Mouse (Mus musculus) embryonic facial prominence, embryonic 12.5 days (tissue): ENCODE results near the gene Pla2g4e. TPM values are rescaled to one million over a fixed set of nuclear protein-coding genes. Genes with fewer than 3 reads are reported as not detected.
"Not testable (repeated sequence)": the region's sequence is repeated elsewhere in the genome, so short reads cannot be mapped to it uniquely, and the experiment has no call there.

Experiments used
- ATAC-seq: fragments of 200-750 bp; cut with Nextera tagmentation; 2 replicates; pipeline ENCODE4 v1.8.0; 2017; ENCODE audit not compliant: insufficient number of reproducible peaks, insufficient read depth, low FRiP score, low TSS enrichment
- H3K27ac ChIP-seq: fragments of 300-500 bp; sonication (generic); 2 replicates; pipeline ENCODE4 v1.5.1; 2016; ENCODE audit warnings: mild to moderate bottlenecking
- H3K27me3 ChIP-seq: fragments of 300-500 bp; sonication (generic); 2 replicates; pipeline ENCODE4 v1.6.1; 2016; ENCODE audit warnings: mild to moderate bottlenecking, moderate library complexity
- H3K36me3 ChIP-seq: fragments of 300-500 bp; sonication (generic); 2 replicates; pipeline ENCODE4 v1.6.1; 2016; ENCODE audit warnings: mild to moderate bottlenecking
- H3K4me1 ChIP-seq: fragments of 300-500 bp; sonication (generic); 2 replicates; pipeline ENCODE4 v1.6.1; 2016
- H3K4me2 ChIP-seq: fragments of 300-500 bp; sonication (generic); replicated peaks from 2 replicates; pipeline ENCODE4 v1.6.1; 2016; ENCODE audit warnings: mild to moderate bottlenecking, moderate library complexity
- H3K4me3 ChIP-seq: fragments of 300-500 bp; sonication (generic); 2 replicates; pipeline ENCODE4 v1.5.1; 2016; ENCODE audit warnings: mild to moderate bottlenecking
- H3K9ac ChIP-seq: fragments of 300-500 bp; sonication (generic); 2 replicates; pipeline ENCODE4 v1.6.1; 2016; ENCODE audit warnings: mild to moderate bottlenecking, moderate library complexity
- H3K9me3 ChIP-seq: fragments of 300-500 bp; sonication (generic); 2 replicates; pipeline ENCODE4 v1.6.1; 2016; ENCODE audit warnings: mild to moderate bottlenecking, moderate library complexity
- WGBS: fragments of 180-500 bp; shearing (Covaris S2); methylation state at CpG from one replicate; pipeline ENCODE4 v1.1.7; 2016; 5-methylcytosine and 5-hydroxymethylcytosine counted together
- polyA plus RNA-seq: library from polyadenylated mRNA; unstranded; fragments of >200 nt; fragmentation: Nextera tagmentation; extraction: Ambion mirVana; gene quantifications from 2 replicates; pipeline ENCODE4 v1.2.1, GENCODE M21; 2016

Pla2g4e gene
- polyA plus RNA-seq, 1 experiment from 2014 or later, result 0.04 TPM

DNA sequence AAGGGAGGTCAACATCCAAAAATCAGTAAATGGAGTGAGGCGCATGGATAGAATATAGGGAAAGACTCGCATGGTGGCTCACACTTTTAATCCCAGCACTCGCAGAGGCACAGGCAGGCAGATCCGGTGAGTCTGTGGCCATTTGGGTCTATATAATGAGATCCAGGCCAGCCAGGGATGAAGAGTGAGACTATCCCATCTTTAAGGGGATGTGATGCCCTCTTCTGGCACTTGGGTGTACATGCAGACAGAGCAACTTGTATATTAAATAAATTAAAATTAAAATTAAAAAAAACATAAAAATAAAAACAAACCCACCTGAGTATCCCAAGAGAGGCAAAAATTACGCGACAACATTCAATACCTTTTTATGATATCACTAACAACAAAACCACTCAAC, 20.4 kb upstream of the Pla2g4e start:
- WGBS, result 55% methylated on average over 6 of the region's 6 CpGs
- H3K4me2 ChIP-seq, result no peak overlapping the region
- no peak overlapping the region for H3K4me3 ChIP-seq
- peaks cover 4% of the 10 kb centered on the region; the same call in 1 of the 2 replicates for H3K27me3 ChIP-seq
- H3K4me1 ChIP-seq, result 0 out of 2 replicates have a peak, but pooled peaks cover 6% of the 10 kb centered on the region
- H3K9me3 ChIP-seq, result no peaks in the 10 kb centered on the region
- H3K36me3 ChIP-seq, result no peaks in the 10 kb centered on the region
- H3K27ac ChIP-seq, result no peak overlapping the region
- ATAC-seq, result no peak
- no peak overlapping the region for H3K9ac ChIP-seq

DNA sequence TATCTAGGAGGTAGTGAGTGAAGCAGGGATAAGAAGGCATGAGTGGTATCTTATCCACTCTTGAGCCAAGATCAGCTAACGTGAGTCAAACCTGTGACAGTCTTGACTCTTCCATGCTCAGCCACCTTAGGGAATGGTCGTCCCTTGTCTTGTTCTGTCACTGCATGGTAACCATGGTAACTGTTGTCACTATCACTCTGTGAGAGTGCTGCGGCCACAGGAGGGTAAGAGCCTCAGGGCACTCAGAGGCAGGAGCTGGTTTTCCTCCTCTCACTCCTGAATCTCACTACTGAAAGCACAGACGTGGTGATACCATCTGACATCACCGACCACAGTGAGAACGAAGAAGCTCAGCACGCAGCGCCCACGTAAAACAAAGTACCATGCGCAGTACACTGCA, 19.7 kb upstream of the Pla2g4e start:
- ATAC-seq, result no peak
- Histone ChIP-seq H3K9me3 (no peaks in the 10 kb centered on the region), H3K27ac (no peak overlapping the region), H3K9ac (no peak overlapping the region), H3K4me3 (no peak overlapping the region), H3K27me3 (peaks cover 4% of the 10 kb centered on the region; the same call in 1 of the 2 replicates), H3K4me2 (0 out of 2 replicates have a peak overlapping the region, but pooled peaks have one; percentile 8), H3K36me3 (no peaks in the 10 kb centered on the region), H3K4me1 (0 out of 2 replicates have a peak, but pooled peaks cover 6% of the 10 kb centered on the region)
- 39% methylated on average over 10 of the region's 10 CpGs for WGBS

DNA sequence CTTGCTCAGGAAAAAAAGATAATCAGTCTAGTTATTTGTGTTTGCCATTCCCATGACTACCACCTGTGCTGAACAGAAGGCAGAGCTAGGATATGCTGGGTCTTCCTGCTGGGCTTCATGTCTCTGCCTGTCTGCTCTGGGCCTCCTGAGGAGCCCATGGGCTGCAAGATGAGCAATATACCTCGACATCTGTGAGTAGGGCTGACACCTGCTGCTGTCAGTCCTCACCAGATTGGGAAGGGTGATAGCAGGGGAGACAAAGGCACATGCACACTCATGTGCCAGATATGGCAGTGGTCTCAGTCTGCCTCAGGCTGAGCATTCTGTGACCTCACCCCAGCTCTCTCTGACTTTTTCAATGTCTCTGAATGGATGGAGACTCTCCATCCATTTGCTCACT, 17.7 kb upstream of the Pla2g4e start:
- 43% methylated on average over 1 of the region's 1 CpGs for WGBS
- H3K27me3 ChIP-seq, result no peaks in the 10 kb centered on the region
- no peak overlapping the region for H3K4me3 ChIP-seq
- no peak overlapping the region for H3K27ac ChIP-seq
- no peaks in the 10 kb centered on the region for H3K9me3 ChIP-seq
- no peaks in the 10 kb centered on the region for H3K36me3 ChIP-seq
- ATAC-seq, result no peak
- H3K4me2 ChIP-seq, result no peak overlapping the region
- no peak overlapping the region for H3K9ac ChIP-seq
- H3K4me1 ChIP-seq, result 0 out of 2 replicates have a peak, but pooled peaks cover 6% of the 10 kb centered on the region

DNA sequence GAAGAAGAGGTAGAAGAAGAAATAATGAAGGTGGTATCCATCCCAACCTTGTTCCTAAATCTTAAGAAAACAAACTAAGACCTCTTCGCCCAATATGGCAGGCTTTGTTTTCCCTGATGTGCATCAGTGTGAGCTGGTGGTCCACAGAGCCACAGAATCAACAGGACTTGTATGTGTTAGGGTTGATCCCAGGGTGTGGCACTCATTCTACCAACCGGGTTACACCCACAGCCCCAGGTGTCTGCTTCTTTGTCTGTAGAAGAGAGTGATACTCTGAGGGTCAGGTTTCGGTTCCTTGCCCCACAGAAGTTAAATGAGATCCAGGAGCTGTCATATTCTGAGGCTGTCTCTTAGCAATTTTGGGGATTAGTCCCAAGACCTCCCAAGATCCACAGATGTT, 16.2 kb upstream of the Pla2g4e start:
- WGBS, result 67% methylated on average over 3 of the region's 3 CpGs

DNA sequence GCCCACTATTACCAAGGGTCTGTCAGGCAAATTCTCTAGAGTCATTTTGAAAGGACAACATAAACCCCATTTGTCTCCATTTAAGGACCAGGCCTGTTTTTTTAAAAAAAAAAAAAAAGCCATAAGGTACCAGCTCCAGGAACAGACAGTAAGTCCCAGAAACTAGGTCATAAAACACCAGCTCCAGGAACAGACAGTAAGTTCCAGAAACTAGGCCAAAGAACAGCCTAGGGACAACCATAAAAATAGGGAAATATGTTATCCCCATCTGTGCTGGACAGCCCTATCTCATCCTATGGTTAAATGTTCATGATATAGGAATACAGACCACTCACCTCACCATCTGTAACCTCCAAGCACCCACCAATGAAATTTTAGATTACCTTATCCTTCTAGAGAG, 11.1 kb upstream of the Pla2g4e start:
- no peak for ATAC-seq
- Histone ChIP-seq H3K4me3 (no peak overlapping the region), H3K4me2 (no peak overlapping the region), H3K4me1 (no peaks in the 10 kb centered on the region), H3K27ac (no peak overlapping the region), H3K9ac (no peak overlapping the region), H3K9me3 (no peaks in the 10 kb centered on the region), H3K36me3 (no peaks in the 10 kb centered on the region), H3K27me3 (no peaks in the 10 kb centered on the region)

More for the DNA sequence above, 16.2 kb upstream of the Pla2g4e start:
- Histone ChIP-seq H3K9me3 (no peaks in the 10 kb centered on the region), H3K9ac (no peak overlapping the region), H3K27ac (no peak overlapping the region), H3K4me2 (no peak overlapping the region), H3K27me3 (no peaks in the 10 kb centered on the region), H3K4me3 (no peak overlapping the region), H3K36me3 (no peaks in the 10 kb centered on the region), H3K4me1 (0 out of 2 replicates have a peak, but pooled peaks cover 6% of the 10 kb centered on the region)
- no peak for ATAC-seq

DNA sequence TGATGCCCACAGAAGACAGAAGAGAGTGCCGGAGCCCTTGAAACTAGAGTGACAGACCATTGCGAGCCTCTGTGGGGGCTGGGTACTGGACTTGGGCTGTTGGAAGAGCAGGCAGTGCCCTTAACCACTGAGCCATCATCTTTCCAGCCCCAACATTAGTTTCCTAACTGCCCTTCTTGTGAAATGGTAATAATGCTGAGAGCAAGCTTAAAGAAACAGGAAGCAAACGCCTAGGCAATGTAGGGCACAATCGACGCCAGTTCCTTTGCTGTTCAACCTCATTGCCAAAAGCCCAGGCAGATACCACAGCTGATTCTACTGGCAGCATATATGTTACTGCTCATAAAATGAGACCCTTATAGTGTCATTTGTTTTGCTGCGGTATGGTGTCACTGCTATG, 7.5 kb upstream of the Pla2g4e start:
- WGBS, result 94% methylated on average over 6 of the region's 6 CpGs
- H3K9me3 ChIP-seq, result no peaks in the 10 kb centered on the region
- no peak overlapping the region for H3K4me2 ChIP-seq
- no peaks in the 10 kb centered on the region for H3K36me3 ChIP-seq
- no peak overlapping the region for H3K4me3 ChIP-seq
- H3K9ac ChIP-seq, result no peak overlapping the region
- ATAC-seq, result no peak
- no peaks in the 10 kb centered on the region for H3K4me1 ChIP-seq
- H3K27ac ChIP-seq, result no peak overlapping the region
- H3K27me3 ChIP-seq, result no peaks in the 10 kb centered on the region

DNA sequence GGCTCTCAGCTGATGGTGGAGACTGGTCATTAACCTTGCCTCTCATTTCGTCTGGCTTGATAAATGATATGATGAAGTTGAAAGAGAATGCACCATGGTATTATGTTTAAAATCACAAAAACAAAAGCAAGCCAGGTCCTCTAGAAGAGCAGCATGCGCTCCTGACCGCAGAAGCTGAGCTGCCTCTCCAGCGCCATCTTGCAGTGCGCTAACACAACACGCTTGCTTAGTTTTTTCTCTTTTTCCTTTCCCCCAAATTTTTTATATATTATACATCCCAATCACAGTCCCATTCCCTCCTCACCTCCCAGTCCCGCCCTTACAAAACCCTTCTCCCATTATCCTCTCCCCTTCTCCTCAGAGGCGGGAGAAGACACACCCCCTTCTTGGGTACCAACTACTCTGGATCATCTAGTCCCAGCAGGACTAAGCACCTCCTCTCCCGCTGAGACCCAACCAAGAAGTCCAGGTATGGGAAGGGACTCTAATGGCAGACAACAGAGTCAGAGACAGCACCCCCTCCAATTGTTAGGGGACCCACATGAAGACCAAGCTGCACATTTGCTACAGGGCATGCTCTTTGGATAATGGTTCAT, 384 bp upstream of the Pla2g4e start:
- Histone ChIP-seq H3K9ac (peak overlapping the region; percentile 33; the same call in 1 of the 2 replicates), H3K27me3 (peaks cover 21% of the 10 kb centered on the region), H3K4me2 (peak overlapping the region; percentile 69), H3K4me3 (peak overlapping the region; percentile 38), H3K9me3 (no peaks in the 10 kb centered on the region), H3K36me3 (no peaks in the 10 kb centered on the region), H3K4me1 (no peaks in the 10 kb centered on the region), H3K27ac (no peak overlapping the region)
- 13% methylated on average over 9 of the region's 9 CpGs for WGBS
- ATAC-seq, result peak; percentile 19; the same call in 1 of the 2 replicates

DNA sequence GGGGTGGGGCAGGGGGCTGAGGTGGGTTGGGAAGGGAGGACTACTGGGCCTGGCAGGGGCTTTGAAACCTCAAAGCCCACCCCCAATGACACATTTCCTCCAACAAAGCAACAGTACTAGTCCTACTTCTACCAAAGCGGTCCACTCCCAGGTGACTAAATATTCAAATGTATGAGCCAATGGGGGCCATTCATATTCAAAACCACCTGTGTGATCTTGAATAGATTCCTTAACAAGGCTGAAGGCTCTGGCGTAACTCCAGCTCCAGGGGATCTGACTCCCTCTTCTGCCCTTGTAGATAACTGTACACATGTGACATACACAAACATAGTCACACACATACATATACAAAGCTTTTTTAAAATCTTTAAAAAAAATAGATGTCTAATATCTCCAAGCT, 1.1 kb downstream of the Pla2g4e start:
- Histone ChIP-seq H3K36me3 (no peaks in the 10 kb centered on the region), H3K4me1 (no peaks in the 10 kb centered on the region), H3K9ac (no peak overlapping the region), H3K9me3 (no peaks in the 10 kb centered on the region), H3K4me3 (no peak overlapping the region), H3K27ac (no peak overlapping the region), H3K27me3 (peaks cover 21% of the 10 kb centered on the region), H3K4me2 (no peak overlapping the region)
- 93% methylated on average over 2 of the region's 2 CpGs for WGBS
- no peak for ATAC-seq

DNA sequence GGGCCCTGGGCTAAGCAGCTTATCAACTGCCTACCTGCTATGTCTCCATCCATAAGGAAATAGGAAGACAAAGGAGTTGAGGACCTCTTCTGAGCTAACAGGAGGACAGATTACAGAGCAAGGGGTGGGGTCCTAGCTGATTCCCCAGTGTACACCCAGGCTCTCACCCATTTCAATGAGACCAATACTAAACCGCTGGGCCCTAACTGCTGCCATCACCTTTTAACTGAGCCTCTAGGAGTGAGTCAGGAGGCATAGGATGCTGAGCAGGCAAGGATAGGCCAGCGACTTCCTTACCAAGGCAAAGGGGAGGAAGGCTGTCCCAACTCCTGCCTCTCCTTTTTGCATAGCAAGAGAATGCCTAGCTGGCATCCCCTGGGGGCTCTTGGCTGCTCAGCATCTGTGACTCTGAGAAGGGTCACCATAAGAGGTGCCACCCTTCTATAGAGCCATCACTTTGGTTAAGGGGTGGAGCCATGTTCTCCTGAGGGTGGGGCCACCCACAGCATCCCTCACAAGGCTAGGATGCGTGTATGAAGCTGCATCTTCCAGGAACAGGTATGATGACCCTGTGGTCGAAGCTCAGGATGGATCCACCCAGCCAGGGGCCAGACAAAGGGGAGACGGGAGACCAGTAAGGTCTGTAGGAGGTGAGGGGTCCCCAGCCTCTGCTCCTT, 2.2 kb downstream of the Pla2g4e start:
- WGBS, result 77% methylated on average over 5 of the region's 5 CpGs
- Histone ChIP-seq H3K4me2 (no peak overlapping the region), H3K9me3 (no peaks in the 10 kb centered on the region), H3K27ac (no peak overlapping the region), H3K4me3 (no peak overlapping the region), H3K9ac (no peak overlapping the region), H3K36me3 (no peaks in the 10 kb centered on the region), H3K4me1 (no peaks in the 10 kb centered on the region), H3K27me3 (peaks cover 21% of the 10 kb centered on the region)
- ATAC-seq, result no peak

DNA sequence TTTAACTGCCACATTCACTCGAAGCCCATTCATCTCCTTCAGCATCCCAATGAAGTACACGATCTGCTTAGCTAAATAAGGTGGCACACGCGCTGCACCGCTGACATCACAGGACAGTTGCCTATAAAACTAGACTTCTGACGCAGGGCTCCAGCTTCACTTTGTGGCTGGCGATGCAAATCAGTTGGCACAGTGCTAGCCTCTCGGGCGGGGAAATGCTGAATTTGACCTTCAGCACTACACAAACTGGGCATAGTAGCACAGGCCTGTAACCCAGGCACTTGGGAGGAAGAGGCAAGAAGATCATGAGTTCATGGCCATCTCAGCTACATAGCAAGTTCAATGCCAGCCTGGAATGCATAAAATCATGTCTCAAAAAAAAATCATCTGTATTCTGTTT, 6.4 kb downstream of the Pla2g4e start:
- H3K27me3 ChIP-seq, H3K36me3 ChIP-seq, H3K27ac ChIP-seq, H3K4me1 ChIP-seq, H3K4me2 ChIP-seq, ATAC-seq, H3K9me3 ChIP-seq, H3K4me3 ChIP-seq, H3K9ac ChIP-seq: not testable (repeated sequence)
- 83% methylated on average over 9 of the region's 9 CpGs for WGBS

DNA sequence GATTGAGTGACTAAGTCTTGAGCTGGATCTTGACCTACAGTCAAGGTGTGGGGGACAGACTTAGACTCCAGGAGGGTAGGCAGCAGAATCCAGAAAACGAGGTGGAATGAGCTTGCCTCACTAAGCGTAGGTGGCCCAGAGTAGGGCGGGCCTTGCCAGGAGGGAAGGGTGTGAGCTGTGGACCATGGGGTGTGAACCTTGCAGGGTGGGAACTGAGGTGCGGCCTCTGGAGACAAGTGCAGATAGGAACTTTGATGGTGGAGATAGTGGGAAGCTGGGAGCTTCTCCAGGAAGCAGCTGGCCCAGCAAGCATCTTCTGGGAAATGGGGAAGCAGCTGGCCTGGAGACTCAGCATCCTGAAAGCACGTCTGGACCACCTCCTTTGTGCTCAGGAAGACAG, 7.4 kb downstream of the Pla2g4e start:
- H3K27ac ChIP-seq, result no peak overlapping the region
- ATAC-seq, result no peak
- WGBS, result 78% methylated on average over 5 of the region's 5 CpGs
- H3K36me3 ChIP-seq, result no peaks in the 10 kb centered on the region
- H3K27me3 ChIP-seq, result no peaks in the 10 kb centered on the region
- no peaks in the 10 kb centered on the region for H3K4me1 ChIP-seq
- H3K9me3 ChIP-seq, result no peaks in the 10 kb centered on the region
- no peak overlapping the region for H3K4me3 ChIP-seq
- H3K4me2 ChIP-seq, result no peak overlapping the region
- H3K9ac ChIP-seq, result no peak overlapping the region

DNA sequence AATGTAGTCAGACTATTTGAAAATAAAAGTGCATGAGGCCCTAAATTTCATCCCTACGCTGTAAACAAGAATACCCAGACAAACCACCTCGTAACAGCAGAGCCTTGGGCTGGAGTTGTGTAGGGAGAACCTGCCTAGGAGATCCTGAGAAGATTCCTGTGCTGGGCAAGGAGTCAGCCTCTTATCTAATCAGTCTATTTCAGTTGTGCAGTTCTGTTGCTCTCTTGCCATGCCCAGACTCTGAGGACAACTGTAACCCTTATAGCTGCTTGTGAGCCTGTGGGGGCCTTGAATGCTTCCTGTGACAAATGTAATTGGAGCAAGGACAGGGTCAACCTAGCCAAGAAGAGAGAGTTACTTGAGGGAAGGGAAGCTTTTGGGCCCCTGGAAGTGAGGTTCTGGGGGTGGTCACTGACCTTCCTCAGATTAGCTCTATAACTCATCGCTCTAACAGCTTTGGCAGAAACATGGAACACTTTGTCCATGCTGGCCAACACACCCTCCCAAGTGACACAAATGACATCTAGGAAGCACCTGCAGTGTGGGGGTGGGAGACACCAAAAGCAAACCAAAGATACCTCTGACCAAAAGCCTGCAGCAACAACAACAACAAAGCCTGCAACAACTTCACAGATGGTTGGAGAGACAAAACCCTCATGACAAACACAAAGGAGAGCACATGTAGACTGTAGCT, 9.0 kb downstream of the Pla2g4e start:
- Histone ChIP-seq H3K4me3 (no peak overlapping the region), H3K27ac (no peak overlapping the region), H3K36me3 (no peaks in the 10 kb centered on the region), H3K9ac (no peak overlapping the region), H3K4me1 (no peaks in the 10 kb centered on the region), H3K27me3 (no peaks in the 10 kb centered on the region), H3K4me2 (no peak overlapping the region), H3K9me3 (no peaks in the 10 kb centered on the region)
- ATAC-seq, result no peak
- 89% methylated on average over 3 of the region's 3 CpGs for WGBS
